Mouse (Mus musculus) G1E (cell line): ENCODE measurements around the gene Mfsd4a.

Source experiments
- CTCF ChIP-seq: IDR thresholded peaks from 2 replicates; pipeline ENCODE4 v1.5.1; 2012; ENCODE audit warnings: low read depth, low read length, inconsistent platforms, mixed read lengths
- GATA1 ChIP-seq: IDR thresholded peaks from 2 replicates; pipeline ENCODE4 v1.6.1; 2012; ENCODE audit warnings: borderline replicate concordance, low read length, inconsistent platforms, mixed read lengths
- TAL1 ChIP-seq: conservative IDR thresholded peaks from 2 replicates; pipeline ENCODE4 v1.6.1; 2012; ENCODE audit warnings: low read depth, low read length, inconsistent platforms, mixed read lengths

DNA sequence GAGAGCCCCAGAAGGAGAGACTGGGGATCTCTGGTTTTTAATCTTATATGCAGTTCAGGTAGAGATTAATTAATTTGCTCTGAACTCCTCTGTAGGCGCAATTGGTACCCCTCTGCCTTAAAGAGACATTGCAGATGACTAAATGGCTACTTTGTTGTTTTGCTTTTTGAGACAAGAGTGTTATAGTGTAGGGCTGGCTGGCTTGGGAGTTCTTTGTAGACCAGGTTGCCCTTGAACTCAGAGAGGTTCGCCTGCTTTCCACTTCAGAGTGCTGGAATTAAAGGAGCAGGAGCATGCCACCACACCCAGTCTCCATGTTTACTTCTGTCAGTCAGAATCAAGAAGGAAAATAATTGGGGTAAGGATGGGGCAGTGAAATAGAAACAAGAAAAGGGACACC lies 64.8 kb downstream of the Mfsd4a start:
- TF ChIP-seq CTCF (no peak), GATA1 (no peak), TAL1 (no peak)
